Mouse (Mus musculus): Measurements from ENCODE around the gene Gpi1. TPM values are rescaled to one million over a fixed set of nuclear protein-coding genes. Genes with fewer than 3 reads are reported as not detected.

Gpi1 gene
- polyA plus RNA-seq, 1 experiment from 2014 or later = 347 TPM

DNA sequence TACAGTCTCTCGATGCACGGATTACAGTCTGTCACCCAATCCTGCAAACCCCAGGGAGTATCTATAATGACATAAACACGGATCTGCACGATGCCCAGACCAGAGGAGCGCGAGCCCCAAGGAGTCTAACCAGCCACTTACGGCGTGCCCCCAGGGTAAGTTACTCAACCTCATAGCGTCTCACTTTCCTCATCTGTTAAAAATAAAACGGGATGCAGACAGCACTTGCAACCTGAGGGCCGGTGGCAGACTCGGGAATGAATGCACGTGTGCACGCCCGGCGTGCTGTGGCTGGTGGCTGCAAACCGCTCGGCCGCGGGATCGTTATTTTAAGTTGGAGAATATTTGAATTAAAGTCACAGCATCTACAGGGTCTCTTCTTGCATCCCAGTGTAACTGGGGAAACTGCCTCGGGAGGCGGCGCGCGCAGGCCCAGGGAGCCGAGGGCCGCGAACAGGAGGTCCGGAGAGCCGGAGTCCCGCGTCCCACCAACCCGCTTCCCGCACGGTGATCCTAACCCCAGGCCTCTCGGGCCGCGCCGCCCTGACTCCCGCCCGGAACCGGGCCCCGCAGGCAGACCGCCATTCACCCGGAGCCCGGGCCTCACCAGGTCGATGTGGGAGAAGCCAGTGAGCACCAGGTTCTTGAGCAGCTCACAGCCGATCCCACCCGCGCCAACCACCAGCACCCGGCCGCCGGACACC, 62.2 kb downstream of the Gpi1 start:
- H3K27me3 ChIP-seq (replicated peaks; ENCODE audit: low read depth, poor library complexity, severe bottlenecking) = no peaks in the 10 kb centered on the region
- under 1% methylated on average over 54 of the region's 54 CpGs for WGBS
- H3K4me3 ChIP-seq = peak overlapping the region; percentile 98
- H3K9me3 ChIP-seq = no peaks in the 10 kb centered on the region
- peak overlapping the region; percentile 98 for H3K27ac ChIP-seq (replicated peaks)
- peaks cover 35% of the 10 kb centered on the region for H3K36me3 ChIP-seq (replicated peaks)
- peaks cover 12% of the 10 kb centered on the region; the same call in 1 of the 2 replicates for H3K4me1 ChIP-seq
- no peak for DNase-seq (ENCODE audit: low spot score)

DNA sequence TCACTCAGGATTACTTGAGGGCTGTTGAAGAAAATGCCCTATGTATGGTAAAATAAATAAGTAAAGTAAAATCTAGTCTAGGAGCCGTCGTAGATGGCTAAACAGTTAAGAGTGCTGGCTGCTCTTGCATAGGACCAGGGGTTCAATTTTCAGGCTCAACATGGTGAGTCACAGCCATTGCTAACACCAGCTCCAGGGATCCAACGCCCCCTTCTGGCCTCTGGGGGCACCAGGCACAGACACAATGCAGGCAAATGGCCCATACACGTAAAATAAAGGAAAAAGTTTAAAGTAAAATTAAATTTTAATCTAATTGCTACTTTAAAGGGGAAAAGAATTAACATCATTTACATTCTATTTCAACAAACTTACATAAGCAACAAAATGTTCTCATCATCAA, 63.3 kb downstream of the Gpi1 start:
- peak overlapping the region; percentile 98 for H3K4me3 ChIP-seq
- no peak overlapping the region for H3K27ac ChIP-seq (replicated peaks)
- peaks cover 45% of the 10 kb centered on the region for H3K36me3 ChIP-seq (replicated peaks)
- peaks cover 12% of the 10 kb centered on the region; the same call in 1 of the 2 replicates for H3K4me1 ChIP-seq
- 55% methylated on average over 4 of the region's 4 CpGs for WGBS
- no peaks in the 10 kb centered on the region for H3K9me3 ChIP-seq
- peak; percentile 54 for DNase-seq (ENCODE audit: low spot score)
- H3K27me3 ChIP-seq (replicated peaks; ENCODE audit: low read depth, poor library complexity, severe bottlenecking) = no peaks in the 10 kb centered on the region

DNA sequence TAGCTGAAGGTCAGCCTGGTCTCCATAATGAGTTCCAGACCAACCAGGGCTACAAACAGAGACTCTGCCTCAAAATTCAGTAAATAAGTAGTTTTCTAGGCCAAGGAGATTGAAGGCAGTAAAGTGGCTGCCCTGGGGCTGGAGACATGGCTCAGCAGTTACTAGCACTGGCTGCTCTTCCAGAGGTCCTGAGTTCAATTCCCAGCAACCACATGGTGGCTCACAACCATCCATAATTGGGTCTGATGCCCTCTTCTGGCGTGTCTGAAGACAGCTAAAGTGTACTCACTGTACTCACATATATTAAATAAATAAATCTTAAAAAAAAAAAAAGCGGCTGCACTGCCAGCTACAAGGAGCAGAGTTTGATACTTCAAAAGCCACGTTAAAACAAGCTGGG, 64.1 kb downstream of the Gpi1 start:
- Histone ChIP-seq H3K9me3 (no peaks in the 10 kb centered on the region), H3K36me3 (replicated peaks) (peaks cover 54% of the 10 kb centered on the region), H3K27me3 (replicated peaks; ENCODE audit: low read depth, poor library complexity, severe bottlenecking) (no peaks in the 10 kb centered on the region), H3K4me3 (no peak overlapping the region), H3K4me1 (peaks cover 12% of the 10 kb centered on the region; the same call in 1 of the 2 replicates), H3K27ac (replicated peaks) (no peak overlapping the region)
- 78% methylated on average over 3 of the region's 3 CpGs for WGBS
- no peak for DNase-seq (ENCODE audit: low spot score)

DNA sequence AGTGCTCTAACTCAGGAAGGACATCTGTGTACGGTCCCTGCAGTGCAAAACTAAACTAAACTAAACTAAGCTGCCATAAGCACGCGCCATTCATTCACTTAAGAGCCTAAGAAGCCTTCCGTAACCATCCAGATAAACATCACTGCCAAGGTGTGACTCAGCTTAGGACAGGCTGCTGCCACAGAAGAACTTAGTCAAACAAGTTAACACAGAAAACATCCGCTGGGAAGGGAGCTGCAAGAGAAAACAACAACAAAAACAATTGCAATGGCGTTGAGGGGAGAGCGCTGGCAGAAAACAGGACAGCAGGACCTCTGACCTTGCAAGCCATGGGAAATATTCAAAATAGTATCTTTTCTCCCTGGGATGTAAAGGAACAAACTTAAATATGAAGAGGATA, 65.5 kb downstream of the Gpi1 start:
- Histone ChIP-seq H3K36me3 (replicated peaks) (peaks cover 67% of the 10 kb centered on the region), H3K9me3 (no peaks in the 10 kb centered on the region), H3K4me1 (peaks cover 12% of the 10 kb centered on the region; the same call in 1 of the 2 replicates), H3K27me3 (replicated peaks; ENCODE audit: low read depth, poor library complexity, severe bottlenecking) (no peaks in the 10 kb centered on the region), H3K4me3 (no peak overlapping the region), H3K27ac (replicated peaks) (no peak overlapping the region)
- no peak for DNase-seq (ENCODE audit: low spot score)
- WGBS = 92% methylated on average over 7 of the region's 7 CpGs

DNA sequence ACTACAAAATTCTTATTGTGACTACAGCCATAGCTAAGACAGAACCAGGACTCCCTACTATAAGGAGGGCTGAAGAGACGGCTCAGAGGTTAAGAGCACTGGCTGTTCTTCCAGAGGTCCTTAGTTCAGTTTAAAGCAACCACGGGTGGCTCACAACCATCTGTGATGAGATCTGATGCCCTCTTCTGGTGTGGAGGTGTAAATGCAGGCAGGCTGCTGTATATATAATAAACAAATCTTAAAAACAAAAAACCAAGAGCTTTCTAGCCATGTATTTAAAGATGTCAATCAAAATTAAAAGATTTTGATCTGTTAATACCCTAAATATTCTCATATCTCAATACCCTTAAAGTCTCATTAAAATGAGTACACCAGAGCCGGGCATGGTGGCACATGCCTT, 71.0 kb downstream of the Gpi1 start:
- 96% methylated on average over 3 of the region's 3 CpGs for WGBS
- no peak overlapping the region for H3K27ac ChIP-seq (replicated peaks)
- no peak overlapping the region for H3K4me3 ChIP-seq
- H3K4me1 ChIP-seq = no peaks in the 10 kb centered on the region
- DNase-seq (ENCODE audit: low spot score) = no peak
- H3K9me3 ChIP-seq = no peaks in the 10 kb centered on the region
- peaks cover 97% of the 10 kb centered on the region for H3K36me3 ChIP-seq (replicated peaks)
- H3K27me3 ChIP-seq (replicated peaks; ENCODE audit: low read depth, poor library complexity, severe bottlenecking) = no peaks in the 10 kb centered on the region

DNA sequence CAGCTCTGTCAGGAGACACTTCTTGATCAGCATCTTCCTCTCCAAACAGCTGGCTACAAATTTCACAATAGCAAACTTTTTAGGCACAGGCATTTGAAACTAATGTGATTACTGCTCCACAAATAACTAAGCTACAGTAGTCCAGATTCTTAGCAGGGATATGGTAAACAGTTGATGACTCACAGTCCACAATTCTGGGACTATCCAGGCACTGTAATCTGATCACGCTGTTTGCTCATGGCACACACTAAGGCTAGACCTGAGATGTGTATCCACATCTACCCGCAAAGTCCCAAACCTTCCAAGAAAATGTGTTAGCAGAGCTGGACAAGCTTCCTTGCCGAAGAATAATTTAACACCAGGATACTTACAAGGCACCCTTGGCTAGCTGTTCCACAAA, 72.1 kb downstream of the Gpi1 start:
- Histone ChIP-seq H3K9me3 (no peaks in the 10 kb centered on the region), H3K27me3 (replicated peaks; ENCODE audit: low read depth, poor library complexity, severe bottlenecking) (no peaks in the 10 kb centered on the region), H3K27ac (replicated peaks) (no peak overlapping the region), H3K36me3 (replicated peaks) (peaks cover 99% of the 10 kb centered on the region), H3K4me3 (no peak overlapping the region), H3K4me1 (no peaks in the 10 kb centered on the region)
- WGBS = 96% methylated on average over 3 of the region's 3 CpGs
- no peak for DNase-seq (ENCODE audit: low spot score)

Other genes with a start within 250 kb of the Gpi1 start
- gene Scgb2b27, start 216.4 kb downstream of the Gpi1 start, polyA plus RNA-seq (2016; fragmentation: Nextera tagmentation; extraction: Ambion mirVana) = not detected in 2 replicates
- gene Scgb1b27, start 208.9 kb downstream of the Gpi1 start, polyA plus RNA-seq (2016; fragmentation: Nextera tagmentation; extraction: Ambion mirVana) = not detected in 2 replicates
- not detected in 2 replicates for gene Scgb1b30, start 134.9 kb downstream of the Gpi1 start, polyA plus RNA-seq (2016; fragmentation: Nextera tagmentation; extraction: Ambion mirVana)
- gene Wtip, start 97.1 kb downstream of the Gpi1 start, polyA plus RNA-seq (2016; fragmentation: Nextera tagmentation; extraction: Ambion mirVana) = 6.2 and 7.2 TPM in 2 replicates
- gene Uba2, start 60.7 kb downstream of the Gpi1 start, polyA plus RNA-seq (2016; fragmentation: Nextera tagmentation; extraction: Ambion mirVana) = 289 and 295 TPM in 2 replicates
- gene Pdcd2l, start 33.7 kb downstream of the Gpi1 start, polyA plus RNA-seq (2016; fragmentation: Nextera tagmentation; extraction: Ambion mirVana) = 73.5 and 80.8 TPM in 2 replicates
- 0.62 TPM in 1 of 2 replicates, not detected in the other for gene Gm6096, start 20.7 kb upstream of the Gpi1 start, polyA plus RNA-seq (2016; fragmentation: Nextera tagmentation; extraction: Ambion mirVana)
- gene 4931406P16Rik, start 83.2 kb upstream of the Gpi1 start, polyA plus RNA-seq (2016; fragmentation: Nextera tagmentation; extraction: Ambion mirVana) = 27.8 and 30.7 TPM in 2 replicates
- gene Lsm14a, start 163.0 kb upstream of the Gpi1 start, polyA plus RNA-seq (2016; fragmentation: Nextera tagmentation; extraction: Ambion mirVana) = 87.5 and 92.9 TPM in 2 replicates

All from embryonic facial prominence, embryonic 10.5 days (tissue).